Mouse (Mus musculus): ENCODE results near the gene Lemd1. TPM values are rescaled to one million over a fixed set of nuclear protein-coding genes. Genes with fewer than 3 reads are reported as not detected.
A peak's percentile ranks its signal among the peaks of the same experiment; 100 is the strongest.

Gene Lemd1
- polyA plus RNA-seq, 1 experiment: not detected

DNA sequence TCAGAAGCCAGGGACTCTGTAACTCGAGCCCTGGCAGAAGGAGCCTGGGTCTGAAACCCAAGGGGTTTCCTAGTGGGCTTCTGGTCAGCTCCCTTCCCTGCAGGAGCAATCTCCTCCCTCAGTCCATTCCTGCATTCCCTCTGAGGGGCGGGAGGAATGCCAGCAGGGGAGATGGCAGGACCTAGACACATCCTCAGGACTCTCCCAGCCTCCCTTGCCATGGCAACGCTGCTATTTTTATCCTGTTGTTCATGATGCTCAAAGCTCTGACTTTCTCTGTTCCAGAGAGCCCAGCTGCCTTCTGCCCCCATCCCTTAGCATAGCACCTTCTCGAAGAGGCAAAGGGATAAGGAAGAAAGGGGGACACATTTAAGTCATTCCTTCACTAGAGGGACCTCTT, 16.9 kb downstream of the Lemd1 start:
- DNase-seq (ENCODE audit: low read depth in 1 of 2, low spot score in 2 of 2): no peak
- no peak overlapping the region for H3K4me3 ChIP-seq (ENCODE audit: extremely low read depth, insufficient read depth, insufficient read length)
- H3K27me3 ChIP-seq (ENCODE audit: control insufficient read depth, insufficient read depth, low read length): peaks cover 2% of the 10 kb centered on the region; the same call in 1 of the 2 replicates
- no peak for TF ChIP-seq POLR2A (IDR thresholded peaks at IDR 0.05; ENCODE audit: low read depth, low read length)
- no peak for TF ChIP-seq CTCF (IDR thresholded peaks at IDR 0.05; ENCODE audit: extremely low read depth, insufficient read depth, insufficient read length, insufficient replicate concordance)
- H3K36me3 ChIP-seq (ENCODE audit: control insufficient read depth, insufficient read depth, low read length): no peaks in the 10 kb centered on the region
- H3K4me1 ChIP-seq (ENCODE audit: control insufficient read depth, insufficient read depth, insufficient read length): no peaks in the 10 kb centered on the region
- WGBS: 50% methylated on average over 4 of the region's 4 CpGs
- no peak overlapping the region for H3K27ac ChIP-seq (ENCODE audit: insufficient read depth, low read length)

GRCm38 (mm10) chr1:132209400-132209799, 18.2 kb downstream of the Lemd1 start:
- H3K4me1 ChIP-seq (ENCODE audit: control insufficient read depth, insufficient read depth, insufficient read length): no peaks in the 10 kb centered on the region
- H3K36me3 ChIP-seq (ENCODE audit: control insufficient read depth, insufficient read depth, low read length): no peaks in the 10 kb centered on the region
- TF ChIP-seq POLR2A (IDR thresholded peaks at IDR 0.05; ENCODE audit: low read depth, low read length) (no peak), CTCF (IDR thresholded peaks at IDR 0.05; ENCODE audit: extremely low read depth, insufficient read depth, insufficient read length, insufficient replicate concordance) (no peak)
- no peak overlapping the region for H3K4me3 ChIP-seq (ENCODE audit: extremely low read depth, insufficient read depth, insufficient read length)
- no peak overlapping the region for H3K27ac ChIP-seq (ENCODE audit: insufficient read depth, low read length)
- H3K27me3 ChIP-seq (ENCODE audit: control insufficient read depth, insufficient read depth, low read length): peaks cover 2% of the 10 kb centered on the region; the same call in 1 of the 2 replicates
- WGBS: 89% methylated on average over 10 of the region's 10 CpGs
- no peak for DNase-seq (ENCODE audit: low read depth in 1 of 2, low spot score in 2 of 2)

GRCm38 (mm10) chr1:132210922-132211321, 19.7 kb downstream of the Lemd1 start:
- no peak for DNase-seq (ENCODE audit: low read depth in 1 of 2, low spot score in 2 of 2)
- H3K27me3 ChIP-seq (ENCODE audit: control insufficient read depth, insufficient read depth, low read length): 0 out of 2 replicates have a peak, but pooled peaks cover 2% of the 10 kb centered on the region
- 29% methylated on average over 7 of the region's 7 CpGs for WGBS
- no peak overlapping the region for H3K4me3 ChIP-seq (ENCODE audit: extremely low read depth, insufficient read depth, insufficient read length)
- no peaks in the 10 kb centered on the region for H3K4me1 ChIP-seq (ENCODE audit: control insufficient read depth, insufficient read depth, insufficient read length)
- H3K27ac ChIP-seq (ENCODE audit: insufficient read depth, low read length): no peak overlapping the region
- H3K36me3 ChIP-seq (ENCODE audit: control insufficient read depth, insufficient read depth, low read length): no peaks in the 10 kb centered on the region
- TF ChIP-seq CTCF (IDR thresholded peaks at IDR 0.05; ENCODE audit: extremely low read depth, insufficient read depth, insufficient read length, insufficient replicate concordance): peak; percentile 20; the same call in 1 of the 2 replicates
- no peak for TF ChIP-seq POLR2A (IDR thresholded peaks at IDR 0.05; ENCODE audit: low read depth, low read length)

DNA sequence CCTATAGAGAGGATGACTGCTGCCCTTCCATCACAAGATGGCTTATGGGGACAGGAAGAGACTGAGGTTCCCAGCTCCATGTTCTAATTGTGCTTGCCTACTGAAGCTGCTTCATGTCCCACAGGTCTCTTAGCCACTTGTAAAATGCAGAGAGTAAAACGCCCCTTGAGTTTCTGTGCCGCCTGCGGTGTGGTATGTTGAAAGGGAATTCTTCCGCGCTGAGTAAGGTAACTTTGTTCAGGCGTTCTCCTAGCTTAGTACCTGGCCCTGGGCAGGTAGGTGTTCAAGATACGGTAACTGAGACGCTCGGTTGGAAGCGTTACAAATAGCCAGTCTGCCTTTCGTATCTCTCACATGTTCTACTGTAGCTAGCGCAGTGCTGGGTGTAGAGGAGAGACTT, 20.4 kb downstream of the Lemd1 start:
- H3K36me3 ChIP-seq (ENCODE audit: control insufficient read depth, insufficient read depth, low read length): no peaks in the 10 kb centered on the region
- DNase-seq (ENCODE audit: low read depth in 1 of 2, low spot score in 2 of 2): no peak

DNA sequence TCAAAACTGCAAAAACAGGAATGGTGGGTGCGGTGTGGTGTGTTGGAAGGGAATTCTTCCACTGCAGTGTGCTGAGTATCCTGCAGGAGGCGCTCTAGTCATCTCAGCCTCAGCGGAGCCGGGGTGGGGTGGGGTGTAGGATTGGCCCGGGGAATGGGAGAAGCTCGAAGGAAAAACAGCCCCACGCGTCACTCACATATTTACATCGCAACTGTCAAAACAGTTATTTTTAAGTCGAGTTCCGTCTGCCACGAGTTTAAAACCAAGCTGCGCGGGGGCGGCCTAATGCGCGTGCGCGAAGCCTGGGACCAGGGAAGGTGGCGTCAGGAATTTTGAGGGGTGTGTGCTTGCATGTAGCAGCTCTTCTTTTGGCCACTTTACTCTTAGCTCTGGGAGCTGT, 21.0 kb downstream of the Lemd1 start:
- no peak overlapping the region for H3K4me3 ChIP-seq (ENCODE audit: extremely low read depth, insufficient read depth, insufficient read length)
- no peak for TF ChIP-seq POLR2A (IDR thresholded peaks at IDR 0.05; ENCODE audit: low read depth, low read length)
- peak; percentile 50; the same call in 1 of the 2 replicates for TF ChIP-seq CTCF (IDR thresholded peaks at IDR 0.05; ENCODE audit: extremely low read depth, insufficient read depth, insufficient read length, insufficient replicate concordance)
- no peaks in the 10 kb centered on the region for H3K36me3 ChIP-seq (ENCODE audit: control insufficient read depth, insufficient read depth, low read length)
- H3K4me1 ChIP-seq (ENCODE audit: control insufficient read depth, insufficient read depth, insufficient read length): no peaks in the 10 kb centered on the region
- DNase-seq (ENCODE audit: low read depth in 1 of 2, low spot score in 2 of 2): peak in 1 of 2 experiments; percentile 15
- 7% methylated on average over 20 of the region's 20 CpGs for WGBS
- no peak overlapping the region for H3K27ac ChIP-seq (ENCODE audit: insufficient read depth, low read length)
- H3K27me3 ChIP-seq (ENCODE audit: control insufficient read depth, insufficient read depth, low read length): 0 out of 2 replicates have a peak, but pooled peaks cover 2% of the 10 kb centered on the region

More for the DNA sequence above, 20.4 kb downstream of the Lemd1 start:
- Histone ChIP-seq H3K4me3 (ENCODE audit: extremely low read depth, insufficient read depth, insufficient read length) (no peak overlapping the region), H3K27me3 (ENCODE audit: control insufficient read depth, insufficient read depth, low read length) (0 out of 2 replicates have a peak, but pooled peaks cover 2% of the 10 kb centered on the region), H3K27ac (ENCODE audit: insufficient read depth, low read length) (no peak overlapping the region), H3K4me1 (ENCODE audit: control insufficient read depth, insufficient read depth, insufficient read length) (no peaks in the 10 kb centered on the region)
- WGBS: 49% methylated on average over 12 of the region's 12 CpGs
- TF ChIP-seq POLR2A (IDR thresholded peaks at IDR 0.05; ENCODE audit: low read depth, low read length) (no peak), CTCF (IDR thresholded peaks at IDR 0.05; ENCODE audit: extremely low read depth, insufficient read depth, insufficient read length, insufficient replicate concordance) (no peak)

DNA sequence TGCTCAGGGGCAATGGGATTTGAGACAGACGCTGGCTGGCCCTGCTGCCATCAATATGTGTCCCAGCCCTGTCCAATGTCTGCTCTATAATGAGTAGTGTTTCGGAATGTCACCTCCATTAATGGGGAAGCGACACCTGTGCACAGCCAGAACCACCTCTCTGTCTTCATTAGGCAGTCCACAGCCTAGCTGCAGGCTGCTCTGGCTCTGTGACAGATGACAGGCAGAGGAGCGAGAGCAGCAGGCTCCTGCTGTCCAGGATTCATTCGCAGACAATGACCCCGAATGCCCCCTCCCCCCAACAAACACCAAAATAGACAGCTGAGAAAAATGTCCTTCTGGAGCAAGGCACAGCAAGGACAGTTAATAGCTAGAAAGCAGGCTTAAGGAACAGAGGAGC, 21.8 kb downstream of the Lemd1 start:
- H3K27me3 ChIP-seq (ENCODE audit: control insufficient read depth, insufficient read depth, low read length): 0 out of 2 replicates have a peak, but pooled peaks cover 2% of the 10 kb centered on the region
- H3K36me3 ChIP-seq (ENCODE audit: control insufficient read depth, insufficient read depth, low read length): no peaks in the 10 kb centered on the region
- WGBS: 64% methylated on average over 6 of the region's 6 CpGs
- H3K4me3 ChIP-seq (ENCODE audit: extremely low read depth, insufficient read depth, insufficient read length): no peak overlapping the region
- H3K4me1 ChIP-seq (ENCODE audit: control insufficient read depth, insufficient read depth, insufficient read length): no peaks in the 10 kb centered on the region
- no peak for DNase-seq (ENCODE audit: low read depth in 1 of 2, low spot score in 2 of 2)
- TF ChIP-seq CTCF (IDR thresholded peaks at IDR 0.05; ENCODE audit: extremely low read depth, insufficient read depth, insufficient read length, insufficient replicate concordance) (no peak), POLR2A (IDR thresholded peaks at IDR 0.05; ENCODE audit: low read depth, low read length) (no peak)
- no peak overlapping the region for H3K27ac ChIP-seq (ENCODE audit: insufficient read depth, low read length)

DNA sequence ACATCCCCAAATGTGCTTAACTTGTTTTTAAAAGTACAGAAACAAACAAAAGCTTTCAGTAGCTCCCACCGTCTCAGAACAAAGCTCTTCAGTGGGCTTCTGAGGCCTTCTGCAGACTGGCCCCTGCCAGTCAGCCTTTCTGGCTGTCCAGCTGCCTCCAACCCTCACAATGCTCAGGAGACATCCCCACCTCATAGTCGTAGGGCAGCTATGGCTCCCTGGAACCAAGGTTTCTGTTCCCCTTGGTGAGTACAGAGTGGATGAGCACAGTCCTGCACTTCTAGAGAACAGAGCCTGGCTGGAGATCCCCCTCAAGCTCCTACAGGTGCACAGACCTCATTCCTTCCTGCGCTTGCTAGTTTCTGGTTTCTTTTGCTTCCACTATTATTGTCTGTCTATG, 25.0 kb downstream of the Lemd1 start:
- no peak for TF ChIP-seq CTCF (IDR thresholded peaks at IDR 0.05; ENCODE audit: extremely low read depth, insufficient read depth, insufficient read length, insufficient replicate concordance)
- TF ChIP-seq POLR2A (IDR thresholded peaks at IDR 0.05; ENCODE audit: low read depth, low read length): no peak
- no peak for DNase-seq (ENCODE audit: low read depth in 1 of 2, low spot score in 2 of 2)
- Histone ChIP-seq H3K4me1 (ENCODE audit: control insufficient read depth, insufficient read depth, insufficient read length) (no peaks in the 10 kb centered on the region), H3K36me3 (ENCODE audit: control insufficient read depth, insufficient read depth, low read length) (no peaks in the 10 kb centered on the region), H3K27ac (ENCODE audit: insufficient read depth, low read length) (no peak overlapping the region), H3K27me3 (ENCODE audit: control insufficient read depth, insufficient read depth, low read length) (0 out of 2 replicates have a peak, but pooled peaks cover 2% of the 10 kb centered on the region), H3K4me3 (ENCODE audit: extremely low read depth, insufficient read depth, insufficient read length) (no peak overlapping the region)
- 69% methylated on average over 3 of the region's 3 CpGs for WGBS

Data from spleen, adult 2 months (tissue).